Mouse (Mus musculus) layer of hippocampus, adult 18-20 months (tissue): ENCODE measurements at regions not wholly inside any gene's neighbourhood (a gene's known extent, or its start where the extent isn't known, plus 50 kb on each side); places are given as distances from the start of the nearest gene placed in this dataset.
"Not testable (repeated sequence)": the region's sequence is repeated elsewhere in the genome, so short reads cannot be mapped to it uniquely, and the experiment has no call there.

Experiments used
- DNase-seq, 2 experiments: peaks; one replicate each; pipeline ENCODE4 v3.0.0; 2022; ENCODE audit warnings: low spot score in 2 of 2

- no peak for DNase-seq
Observed at GRCm38 (mm10) chr16:84625110-84625722, 110.3 kb downstream of the A730009L09Rik start.

- DNase-seq = no peak
Observed at GRCm38 (mm10) chr16:84627052-84627451, 108.5 kb downstream of the Mrpl39 start.

GRCm38 (mm10) chr16:84629868-84630267 lies 105.7 kb downstream of the Mrpl39 start:
- no peak for DNase-seq

GRCm38 (mm10) chr16:84644446-84644845 lies 91.1 kb downstream of the Mrpl39 start:
- not testable (repeated sequence) for DNase-seq

GRCm38 (mm10) chr16:84646172-84646684 lies 89.3 kb downstream of the Mrpl39 start:
- no peak for DNase-seq

GRCm38 (mm10) chr16:84650646-84651045 lies 84.9 kb downstream of the Mrpl39 start:
- DNase-seq = no peak

- DNase-seq = no peak
Observed at GRCm38 (mm10) chr16:84653873-84654272, 81.7 kb downstream of the Mrpl39 start.

GRCm38 (mm10) chr16:84661879-84662278 lies 73.7 kb downstream of the Mrpl39 start:
- no peak for DNase-seq

GRCm38 (mm10) chr16:84663581-84663980 lies 72.0 kb downstream of the Mrpl39 start:
- DNase-seq = no peak
